Mouse (Mus musculus) cortical plate, adult 2 months (tissue): ENCODE measurements at regions not wholly inside any gene's neighbourhood (a gene's known extent, or its start where the extent isn't known, plus 50 kb on each side); places are given as distances from the start of the nearest gene placed in this dataset.
A peak's percentile ranks its signal among the peaks of the same experiment; 100 is the strongest.

ENCODE experiments used
- H3K27ac ChIP-seq: fragments of 200-500 bp; 2 replicates; pipeline ENCODE4 v1.5.1; 2012; ENCODE audit warnings: low read length, control low read depth, inconsistent platforms; ENCODE audit not compliant: insufficient read depth
- H3K4me1 ChIP-seq: fragments of 200-500 bp; 2 replicates; pipeline ENCODE4 v1.6.1; 2011; ENCODE audit warnings: low read length; ENCODE audit not compliant: control insufficient read depth, insufficient read depth
- H3K4me3 ChIP-seq: fragments of 200-500 bp; 2 replicates; pipeline ENCODE4 v1.5.1; 2011; ENCODE audit warnings: mild to moderate bottlenecking, low read length, control low read depth; ENCODE audit not compliant: insufficient read depth
- CTCF ChIP-seq: fragments of 200-500 bp; IDR thresholded peaks from 2 replicates; pipeline ENCODE4 v1.5.1; 2011; ENCODE audit warnings: mild to moderate bottlenecking, control low read depth, low read length; ENCODE audit not compliant: insufficient read depth; ENCODE audit errors: extremely low read depth
- POLR2A ChIP-seq: fragments of 200-500 bp; IDR thresholded peaks from 2 replicates; pipeline ENCODE4 v1.6.1; 2011; ENCODE audit warnings: mild to moderate bottlenecking, low read length, control low read depth; ENCODE audit not compliant: insufficient read depth; ENCODE audit errors: extremely low read depth

DNA sequence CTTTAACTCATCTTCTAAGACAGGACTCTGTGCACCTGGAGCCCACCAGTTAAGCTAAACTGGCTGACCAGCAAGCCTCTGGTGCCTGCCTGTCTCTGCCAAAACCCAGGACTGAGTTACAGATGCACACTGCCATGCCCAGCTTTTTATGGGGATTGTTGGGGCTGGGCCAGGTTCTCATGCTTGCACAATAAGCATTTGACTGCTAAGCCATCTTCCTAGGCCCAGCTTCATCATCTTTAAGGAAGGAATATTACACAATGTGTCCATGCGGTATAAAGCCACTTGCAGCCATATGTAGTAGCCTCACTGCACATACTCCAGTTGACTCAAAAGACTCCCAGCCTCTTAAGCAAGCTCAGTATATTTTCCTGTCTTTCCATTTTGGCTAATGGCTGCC is 340.4 kb downstream of the Agtpbp1 start:
- no peak overlapping the region for H3K4me3 ChIP-seq
- TF ChIP-seq POLR2A (no peak), CTCF (no peak)
- H3K27ac ChIP-seq = no peak overlapping the region
- no peaks in the 10 kb centered on the region for H3K4me1 ChIP-seq

DNA sequence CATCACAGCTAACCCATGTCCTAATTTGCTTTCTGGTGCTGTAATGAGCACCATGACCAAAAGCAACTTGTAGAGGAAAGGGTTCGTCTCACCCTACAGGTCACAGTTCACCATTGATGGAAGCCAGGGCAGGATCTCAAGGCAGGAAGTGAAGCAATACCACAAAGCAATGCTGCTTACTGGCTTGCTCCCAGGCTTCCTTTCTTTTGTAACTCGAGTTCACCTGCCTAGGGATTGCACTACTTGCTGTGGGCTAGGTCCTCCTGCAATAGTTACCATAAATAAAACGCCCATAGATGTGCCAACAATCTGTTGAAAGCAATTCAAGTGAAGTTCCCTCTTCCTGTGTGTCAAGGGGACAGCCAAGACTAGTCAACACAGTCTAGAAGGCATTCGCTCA is 342.4 kb downstream of the Agtpbp1 start:
- peaks cover 9% of the 10 kb centered on the region for H3K4me1 ChIP-seq
- no peak overlapping the region for H3K4me3 ChIP-seq
- TF ChIP-seq POLR2A = no peak
- no peak for TF ChIP-seq CTCF
- no peak overlapping the region for H3K27ac ChIP-seq

- peaks cover 10% of the 10 kb centered on the region for H3K4me1 ChIP-seq
- TF ChIP-seq CTCF (no peak), POLR2A (no peak)
Measured at GRCm38 (mm10) chr13:59238696-59239095, 346.3 kb downstream of the Agtpbp1 start.

GRCm38 (mm10) chr13:59235836-59236235 is 349.2 kb downstream of the Agtpbp1 start:
- TF ChIP-seq POLR2A = no peak
- no peak for TF ChIP-seq CTCF
- Histone ChIP-seq H3K4me3 (no peak overlapping the region), H3K4me1 (peaks cover 10% of the 10 kb centered on the region), H3K27ac (no peak overlapping the region)

More at GRCm38 (mm10) chr13:59238696-59239095, 346.3 kb downstream of the Agtpbp1 start:
- Histone ChIP-seq H3K27ac (peak overlapping the region; percentile 36), H3K4me3 (no peak overlapping the region)

- TF ChIP-seq POLR2A (no peak), CTCF (no peak)
- Histone ChIP-seq H3K4me1 (no peaks in the 10 kb centered on the region), H3K4me3 (no peak overlapping the region), H3K27ac (no peak overlapping the region)
Measured at GRCm38 (mm10) chr13:59229111-59229541, 355.9 kb downstream of the Agtpbp1 start.

GRCm38 (mm10) chr13:59228059-59228830 is 356.8 kb downstream of the Agtpbp1 start:
- H3K4me1 ChIP-seq = no peaks in the 10 kb centered on the region
- H3K27ac ChIP-seq = no peak overlapping the region
- no peak for TF ChIP-seq POLR2A
- no peak for TF ChIP-seq CTCF
- no peak overlapping the region for H3K4me3 ChIP-seq

DNA sequence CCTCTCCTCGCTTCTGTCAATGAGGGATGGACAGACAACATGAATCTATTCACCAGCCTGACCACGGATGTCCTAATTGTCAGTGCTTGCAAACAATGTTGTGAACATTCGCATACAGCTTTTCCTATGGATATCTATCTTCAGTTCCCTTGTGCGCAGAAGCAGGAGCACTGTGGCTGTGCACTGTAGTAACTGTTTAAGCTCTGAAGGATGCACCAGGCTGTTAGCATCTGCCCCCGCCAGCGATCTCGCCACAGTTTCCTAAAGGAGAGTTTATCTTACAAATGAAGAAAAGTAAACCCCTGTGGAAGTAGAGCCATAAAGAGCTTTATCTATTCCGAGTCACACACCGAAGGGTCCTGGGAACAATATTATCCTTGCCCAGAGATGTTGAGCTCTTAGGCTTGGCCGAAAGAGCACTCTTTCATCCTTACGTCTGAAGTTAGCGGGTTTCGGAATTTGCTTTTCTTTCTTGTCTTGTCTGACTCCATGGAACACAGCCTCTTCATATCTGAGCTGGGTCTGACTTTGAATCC is 357.4 kb downstream of the Agtpbp1 start:
- Histone ChIP-seq H3K4me1 (no peaks in the 10 kb centered on the region), H3K4me3 (no peak overlapping the region), H3K27ac (no peak overlapping the region)
- TF ChIP-seq POLR2A (no peak), CTCF (no peak)

DNA sequence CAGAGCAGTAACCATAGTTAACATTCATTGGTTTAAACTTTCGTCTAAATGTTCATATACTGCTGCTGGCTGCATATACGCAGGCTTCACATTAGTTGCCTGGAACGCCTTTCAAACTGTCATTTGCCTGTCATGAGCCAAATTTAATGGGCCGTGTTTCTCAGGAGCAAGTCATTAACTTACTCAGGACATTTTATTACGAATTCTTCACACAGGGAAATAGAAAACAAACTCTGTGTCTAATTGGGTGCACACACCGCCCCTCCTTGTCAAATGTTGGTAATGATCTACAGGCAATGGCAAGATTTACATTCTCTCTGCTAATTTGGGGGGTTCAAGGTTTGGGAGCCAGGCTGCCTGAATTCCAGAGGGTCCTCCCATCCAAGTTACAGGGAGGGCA is 364.4 kb downstream of the Agtpbp1 start:
- no peak overlapping the region for H3K4me3 ChIP-seq
- no peak for TF ChIP-seq CTCF
- no peak for TF ChIP-seq POLR2A

DNA sequence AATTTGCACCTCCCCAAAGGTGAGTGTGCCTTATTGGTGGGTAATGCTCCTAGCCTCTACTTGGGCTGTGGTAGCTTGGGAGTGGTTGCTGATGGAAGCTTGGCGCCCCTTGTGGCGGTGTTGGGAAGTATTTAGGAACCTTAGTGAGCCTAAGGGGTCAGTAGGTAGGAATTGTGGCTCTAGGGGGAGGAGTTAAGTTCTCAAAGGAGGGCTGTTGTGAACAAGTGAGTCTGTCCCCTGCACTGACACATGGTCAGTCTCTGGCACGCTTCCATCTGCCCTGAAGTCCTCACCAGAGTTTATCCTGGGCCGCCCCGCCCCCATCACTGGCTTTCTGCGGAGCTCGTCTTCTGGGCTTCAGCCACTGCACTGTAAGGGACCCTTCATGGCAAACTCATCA is 364.9 kb downstream of the Agtpbp1 start:
- Histone ChIP-seq H3K4me1 (no peaks in the 10 kb centered on the region), H3K27ac (no peak overlapping the region), H3K4me3 (no peak overlapping the region)
- no peak for TF ChIP-seq POLR2A
- peak; percentile 59 for TF ChIP-seq CTCF

More for the DNA sequence above, 364.4 kb downstream of the Agtpbp1 start:
- H3K4me1 ChIP-seq = no peaks in the 10 kb centered on the region
- no peak overlapping the region for H3K27ac ChIP-seq
